Mouse (Mus musculus): ENCODE data around the gene Il19.

Gene Il19

GRCm38 (mm10) chr1:130940065-130940687 lies at the start of gene Il19:
TSS of gene Il19 (minus strand) at chr1:130940115.
- DNase-seq = no peak

- DNase-seq = no peak
These were observed 49.4 kb upstream of the Il19 start for GRCm38 (mm10) chr1:130989331-130989730.

GRCm38 (mm10) chr1:130987418-130987817 lies 47.5 kb upstream of the Il19 start:
- no peak for DNase-seq

GRCm38 (mm10) chr1:130987001-130987400 lies 47.1 kb upstream of the Il19 start:
- DNase-seq = no peak

DNA sequence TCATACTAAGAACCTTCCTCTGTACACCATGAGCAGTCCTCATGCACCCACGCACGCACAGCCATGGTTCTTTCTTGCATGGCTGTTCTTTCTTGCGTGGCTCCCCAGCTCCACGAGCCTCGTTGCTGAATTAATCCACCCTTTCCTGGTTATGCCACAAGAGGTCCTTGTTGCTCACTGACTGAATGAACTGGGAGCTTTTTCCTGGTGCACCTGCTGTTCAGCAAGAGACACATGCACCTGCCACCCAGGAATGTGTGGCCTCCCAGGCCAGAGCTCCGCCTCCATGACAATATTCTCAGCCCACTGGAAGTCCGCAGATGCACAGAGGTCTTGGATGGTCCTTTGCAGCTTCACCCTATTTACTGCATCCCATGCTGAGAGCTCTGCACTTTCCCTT lies 44.5 kb upstream of the Il19 start:
- peak; percentile 33 for DNase-seq

DNA sequence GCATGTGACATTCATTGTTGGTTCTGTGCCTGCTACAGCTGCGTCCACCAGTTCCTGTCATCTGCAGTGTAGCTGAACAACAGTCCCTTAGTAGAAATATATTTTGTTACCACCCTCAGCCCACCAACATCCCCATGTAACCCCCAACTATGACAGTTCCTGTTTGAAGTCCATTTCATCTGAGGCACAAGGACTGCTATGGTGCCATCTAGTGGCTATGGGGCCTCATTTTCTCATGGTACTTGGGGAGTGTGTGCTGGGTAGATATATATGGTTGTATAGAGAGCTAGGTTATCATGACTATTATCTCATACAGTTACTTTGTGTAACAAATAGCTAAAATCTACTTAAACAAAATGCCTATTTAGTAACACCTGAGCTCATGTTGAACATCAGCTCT lies 39.5 kb upstream of the Il19 start:
- peak; percentile 61 for DNase-seq

GRCm38 (mm10) chr1:130963891-130964290 lies 24.0 kb upstream of the Il19 start:
- no peak for DNase-seq

DNA sequence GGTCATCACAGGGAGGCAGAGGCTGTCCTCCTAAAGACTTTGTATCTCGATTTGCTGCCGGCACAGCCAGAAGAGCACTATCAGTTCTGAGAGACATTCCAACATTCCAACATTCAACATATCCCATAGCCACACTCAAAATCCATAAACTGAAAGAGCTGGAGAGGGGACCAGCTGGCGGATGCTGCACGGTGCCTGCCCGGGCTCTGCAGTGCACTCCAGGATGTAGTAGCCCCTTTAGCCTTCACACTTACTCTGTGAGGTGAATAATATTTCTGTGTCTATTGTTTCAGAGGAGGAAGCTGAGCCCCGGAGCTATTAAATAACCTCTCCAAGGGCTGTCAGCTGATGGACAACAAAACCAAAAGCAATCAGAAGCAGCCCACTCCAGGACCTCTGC lies 7.0 kb upstream of the Il19 start:
- no peak for DNase-seq

GRCm38 (mm10) chr1:130941801-130942200 lies 1.9 kb upstream of the Il19 start:
- no peak for DNase-seq

DNA sequence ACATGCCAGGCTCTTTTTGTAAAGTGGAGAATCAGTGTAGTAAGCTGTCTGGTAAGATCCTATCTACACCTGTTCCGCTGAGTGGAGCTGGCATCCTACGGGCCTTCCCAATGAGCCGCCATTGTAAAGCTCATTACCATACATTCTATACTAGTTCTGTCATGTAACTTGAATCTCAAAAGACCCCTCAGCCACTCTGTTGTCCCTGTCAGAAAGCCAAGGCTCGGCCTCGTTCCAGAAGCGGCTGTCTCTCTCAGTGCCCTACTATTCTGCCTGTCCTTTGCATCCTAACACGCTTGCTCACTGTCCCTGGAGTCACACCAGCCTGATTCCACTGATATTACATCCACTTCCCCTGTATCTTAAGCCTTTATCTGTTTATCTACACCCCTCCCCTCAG lies 1.7 kb downstream of the Il19 start:
- no peak for DNase-seq

DNA sequence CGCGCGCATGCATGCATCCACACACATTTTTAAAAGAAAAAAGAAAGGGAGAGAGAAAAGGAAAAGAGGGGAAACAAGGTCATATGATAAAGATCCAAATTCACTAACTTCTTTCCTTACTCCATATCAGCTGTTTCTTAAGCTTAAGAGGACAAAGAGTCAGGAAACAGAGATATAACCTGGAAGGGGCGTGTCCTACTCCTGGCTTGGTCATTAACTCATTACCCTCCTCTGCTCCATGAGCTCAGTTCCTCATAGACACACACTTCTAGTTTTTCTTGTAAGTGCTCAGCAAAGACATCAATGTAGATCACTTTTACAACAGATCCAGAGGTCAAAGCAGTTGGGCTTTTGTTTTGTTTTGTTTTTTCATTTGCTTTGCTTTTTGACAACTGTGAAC lies 2.7 kb downstream of the Il19 start:
- no peak for DNase-seq

DNA sequence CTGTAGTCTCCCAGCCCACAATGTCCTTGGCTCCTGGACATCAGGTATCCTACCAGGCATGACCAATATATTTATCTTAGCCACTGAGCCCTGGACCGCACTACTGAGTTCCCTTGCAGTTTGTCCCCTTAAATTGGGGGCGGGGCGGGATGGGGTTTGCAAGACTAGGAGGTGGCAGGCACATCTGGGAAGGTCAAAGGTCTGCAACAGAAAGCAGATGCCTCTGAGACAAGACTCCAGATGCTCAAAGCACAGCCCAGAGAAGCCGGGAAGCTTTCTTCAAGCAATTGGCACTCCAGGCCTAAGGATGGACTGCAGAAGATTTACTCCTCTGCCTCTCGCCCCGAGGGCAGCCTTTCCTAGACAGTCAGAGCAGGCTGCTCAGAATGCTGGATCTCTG lies 3.6 kb downstream of the Il19 start:
- no peak for DNase-seq

DNA sequence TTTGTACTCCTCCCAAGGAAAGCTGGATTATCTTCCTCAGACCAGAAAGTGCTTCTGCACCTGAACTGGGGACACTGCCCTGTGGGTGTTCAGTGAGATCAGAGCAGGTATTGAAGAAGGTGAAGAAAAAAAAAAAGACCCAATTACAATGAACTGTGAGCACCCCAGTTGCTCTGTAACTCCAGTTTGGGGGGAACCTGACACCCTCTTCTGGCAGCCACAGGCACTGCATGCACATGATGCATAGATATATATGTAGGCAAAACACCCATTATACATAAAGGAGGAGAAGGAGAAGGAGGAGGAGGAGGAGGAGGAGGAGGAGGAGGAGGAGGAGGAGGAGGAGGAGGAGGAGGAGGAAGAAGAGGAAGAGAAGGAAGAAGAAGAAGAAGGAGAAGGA lies 13.4 kb downstream of the Il19 start:
- DNase-seq = no peak

DNA sequence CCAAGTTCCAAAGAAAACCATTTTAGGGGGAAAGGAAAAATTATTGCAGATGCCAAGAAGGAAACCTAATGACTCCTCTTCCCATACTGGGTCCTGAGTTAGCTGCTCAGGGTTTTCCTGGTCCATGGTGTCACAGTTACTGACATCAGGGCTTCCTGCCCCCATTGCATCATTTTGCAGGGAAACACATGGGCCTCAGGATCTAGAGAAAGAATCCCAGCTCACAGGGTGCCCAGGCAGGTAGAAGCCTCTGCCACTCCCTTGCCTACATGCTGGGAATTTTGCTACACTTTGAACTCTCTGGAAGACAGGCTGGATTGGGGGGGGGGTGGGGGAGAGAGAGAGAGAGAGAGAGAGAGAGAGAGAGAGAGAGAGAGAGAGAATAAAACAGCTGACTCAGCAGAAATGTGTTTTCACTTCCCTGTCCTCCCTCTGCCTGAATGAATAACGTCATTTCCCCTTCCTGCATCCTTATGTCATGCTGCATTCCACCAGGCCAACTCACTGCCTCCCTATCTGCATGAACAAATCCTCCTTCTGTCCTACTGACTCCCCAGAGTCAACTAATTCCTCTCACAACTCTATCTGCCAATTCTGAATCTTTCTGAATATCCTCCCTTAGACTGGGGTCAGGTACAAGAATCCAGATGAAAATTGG lies 21.5 kb downstream of the Il19 start:
- no peak for DNase-seq

- peak; percentile 61 for DNase-seq
These were observed 28.4 kb downstream of the Il19 start, which contains the start of gene Il20 for GRCm38 (mm10) chr1:130911401-130912010. TSS of gene Il20 (minus strand) at chr1:130911451.

GRCm38 (mm10) chr1:130902505-130902904 lies 37.4 kb downstream of the Il19 start:
- DNase-seq = no peak

GRCm38 (mm10) chr1:130894468-130894867 lies 45.4 kb downstream of the Il19 start:
- DNase-seq = no peak

- no peak for DNase-seq
These were observed 46.4 kb downstream of the Il19 start for GRCm38 (mm10) chr1:130893329-130894040.

DNA sequence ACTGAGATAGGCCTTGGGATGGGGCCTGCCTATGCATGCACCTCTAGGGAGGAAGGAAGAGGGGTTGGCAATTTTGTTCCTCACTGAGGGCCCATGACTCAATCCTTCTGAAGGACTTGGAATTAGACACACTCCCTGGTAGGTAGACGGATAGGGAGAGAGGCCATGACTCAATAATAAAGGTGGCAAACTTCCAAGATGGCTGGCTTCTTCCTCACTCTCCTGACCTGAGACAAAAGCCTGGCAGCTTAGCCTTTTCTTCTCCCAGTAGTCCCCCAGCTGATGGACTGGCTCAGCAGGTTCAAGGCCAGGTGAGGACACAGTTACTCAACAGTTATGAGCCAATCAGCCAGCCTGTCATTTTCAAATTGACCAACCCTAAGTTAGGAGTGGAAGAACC lies 47.5 kb downstream of the Il19 start:
- no peak for DNase-seq

- no peak for DNase-seq
These were observed 52.6 kb downstream of the Il19 start, which contains the start of gene Il24 for GRCm38 (mm10) chr1:130887354-130887753. TSS of gene Il24 (minus strand) at chr1:130887454.

DNA sequence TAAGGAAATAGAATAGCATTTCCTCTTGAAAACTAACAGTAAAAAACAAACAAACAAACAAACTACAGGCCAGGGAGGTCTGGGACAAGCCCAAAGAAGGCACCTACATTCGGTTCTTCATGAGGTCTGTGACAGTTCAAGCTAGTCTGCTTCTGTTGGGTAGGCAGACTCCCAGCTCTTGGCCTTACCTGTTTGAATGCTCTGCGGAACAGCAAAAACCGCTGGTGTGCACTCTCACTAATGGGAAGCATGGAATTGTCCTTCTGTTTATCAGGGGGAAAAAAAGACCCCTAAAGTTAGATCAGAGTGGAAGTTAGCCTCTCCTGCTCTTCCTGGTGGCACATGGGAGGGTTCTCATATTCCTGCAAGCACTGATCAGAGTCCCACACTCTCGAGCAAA lies 56.8 kb downstream of the Il19 start:
- no peak for DNase-seq
